Mouse (Mus musculus) MEL (cell line): ENCODE measurements around the gene Slc1a7.

Experiments
- CHD1 ChIP-seq: IDR thresholded peaks from 2 replicates; pipeline ENCODE4 v1.6.1; 2012; ENCODE audit warnings: low read depth, mild to moderate bottlenecking, inconsistent platforms, low read length, improper control_type of control experiment
- CTCF ChIP-seq, 3 experiments: IDR thresholded peaks in 2 of 3; conservative IDR thresholded peaks in 1 of 3; 2 replicates each; pipeline ENCODE4 v1.5.1; 2011 to 2012; ENCODE audit warnings: low read length in 3 of 3, low read depth in 2 of 3, mild to moderate bottlenecking in 2 of 3, improper control_type of control experiment in 1 of 3, inconsistent platforms in 1 of 3, mixed read lengths in 1 of 3, moderate library complexity in 1 of 3; ENCODE audit not compliant: control insufficient read depth in 1 of 3, insufficient read depth in 1 of 3, poor library complexity in 1 of 3, severe bottlenecking in 1 of 3
- EP300 ChIP-seq, 2 experiments: IDR thresholded peaks; 2 replicates each; pipeline ENCODE4 v1.6.1; 2011; ENCODE audit warnings: improper control_type of control experiment in 2 of 2, low read length in 2 of 2, low read depth in 1 of 2, mild to moderate bottlenecking in 1 of 2
- RAD21 ChIP-seq: IDR thresholded peaks from 2 replicates; pipeline ENCODE4 v1.6.1; 2011; ENCODE audit warnings: mild to moderate bottlenecking, low read depth, low read length, improper control_type of control experiment
- USF2 ChIP-seq, 2 experiments: IDR thresholded peaks; 2 replicates each; pipeline ENCODE4 v1.6.1; 2011 to 2012; ENCODE audit warnings: improper control_type of control experiment in 2 of 2, low read length in 2 of 2, borderline replicate concordance in 1 of 2, inconsistent platforms in 1 of 2, low read depth in 1 of 2, mild to moderate bottlenecking in 1 of 2; ENCODE audit not compliant: insufficient read depth in 1 of 2

DNA sequence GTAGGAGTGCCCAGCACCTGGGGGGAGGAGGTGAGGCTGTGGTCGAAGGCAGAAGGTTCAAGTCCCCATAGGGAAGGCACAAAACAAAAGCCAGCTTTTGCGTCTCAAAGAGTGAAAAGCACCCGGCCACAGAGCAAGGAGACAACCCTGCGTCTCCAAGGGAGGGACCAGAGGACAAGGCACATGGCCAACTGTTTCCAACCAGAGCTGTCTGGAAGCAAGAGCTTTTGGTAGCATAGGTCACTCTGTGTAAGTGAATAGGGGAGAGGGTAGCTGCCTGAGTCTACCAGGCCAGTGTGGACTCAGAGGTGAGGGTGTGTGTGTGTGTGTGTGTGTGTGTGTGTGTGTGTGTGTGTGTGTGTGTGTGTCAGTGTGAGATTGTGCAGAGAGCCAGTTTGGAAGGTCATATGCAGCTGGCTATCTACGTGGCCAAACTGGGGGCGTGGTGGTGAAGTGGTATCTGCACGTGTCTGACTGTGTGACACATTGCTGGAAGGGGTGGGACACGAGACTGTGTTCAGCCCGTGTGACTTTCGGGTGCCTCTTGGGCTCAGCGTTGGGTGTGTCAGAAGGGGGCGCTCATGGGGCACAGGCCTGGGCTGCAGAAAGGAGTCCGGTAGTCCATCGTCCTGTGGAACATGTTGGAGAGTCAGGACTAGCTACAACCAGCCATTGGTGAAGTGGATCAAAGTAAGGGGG, 47.1 kb downstream of the Slc1a7 start:
- TF ChIP-seq CTCF (IDR thresholded peaks at IDR 0.05 in 2 of 3, conservative IDR thresholded peaks at IDR 0.05 in 1 of 3; ENCODE audit: control insufficient read depth in 1 of 3, insufficient read depth in 1 of 3, low read depth in 2 of 3, low read length in 3 of 3, poor library complexity in 1 of 3, severe bottlenecking in 1 of 3) (peak; percentile 42 to 73 (median 58)), RAD21 (peak; percentile 37), CHD1 (no peak), USF2 (IDR thresholded peaks at IDR 0.05; ENCODE audit: borderline replicate concordance in 1 of 2, insufficient read depth in 1 of 2, low read depth in 1 of 2, low read length in 2 of 2) (no peak), EP300 (IDR thresholded peaks at IDR 0.05; ENCODE audit: low read depth in 1 of 2, low read length in 2 of 2) (no peak)
